Mouse (Mus musculus): ENCODE data around the gene Gmds.

DNA sequence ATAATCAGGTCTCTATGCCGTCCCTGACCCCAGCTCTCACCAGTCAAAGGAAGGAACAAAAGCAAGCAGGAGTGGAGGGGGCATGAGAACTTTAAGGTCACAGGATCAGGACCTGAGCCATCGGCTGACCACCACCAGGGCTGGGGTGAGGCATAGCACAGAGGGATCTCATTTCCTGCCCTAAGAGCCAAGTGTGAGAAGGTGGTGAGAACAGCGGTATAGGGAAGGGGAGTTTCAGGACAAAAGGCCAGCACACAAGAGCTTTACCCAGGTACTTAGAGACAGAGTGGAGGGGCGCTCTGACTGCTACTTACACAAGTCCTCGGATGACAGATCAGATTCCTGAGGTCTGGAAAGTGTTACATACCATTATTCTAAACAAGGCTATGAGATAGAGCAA is 426.6 kb downstream of the Gmds start:
- no peak for TF ChIP-seq CTCF (IDR thresholded peaks at IDR 0.05; ENCODE audit: borderline replicate concordance, control insufficient read depth, extremely low read depth, insufficient read depth, low read length, poor library complexity)
- no peak for TF ChIP-seq POLR2A (IDR thresholded peaks at IDR 0.05; ENCODE audit: control insufficient read depth, extremely low read depth, insufficient read depth, low read length, poor library complexity)

Measured in thymus, adult 2 months (tissue).